Mouse (Mus musculus) ovary, postnatal 36 days (tissue): ENCODE measurements around the gene Usf3.

Source experiments
- DNase-seq: peaks from one replicate; pipeline ENCODE4 v3.0.0; 2022; ENCODE audit warnings: low spot score, mixed read lengths

Gene Usf3

GRCm38 (mm10) chr16:44173966-44174530, 1.0 kb downstream of the Usf3 start:
- DNase-seq, result no peak

DNA sequence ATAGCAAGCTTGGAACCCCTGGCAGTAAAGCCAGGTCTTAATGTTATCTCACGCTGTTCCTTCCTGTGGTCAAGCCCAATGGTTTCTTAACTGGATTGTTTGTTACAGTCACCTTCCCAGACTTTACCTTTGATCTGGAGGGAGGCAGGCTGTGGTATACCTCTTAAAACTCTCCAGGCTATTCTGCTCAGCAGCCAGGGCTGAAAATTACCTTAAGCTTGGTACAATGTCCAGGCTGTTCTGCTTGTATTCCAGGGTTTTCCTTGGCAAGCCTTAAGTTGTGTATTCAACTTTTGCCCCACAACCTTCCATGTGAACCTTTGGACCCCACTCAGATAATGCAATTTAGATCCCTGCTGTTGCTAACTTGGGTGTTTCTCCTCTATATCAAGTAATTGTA, 2.0 kb downstream of the Usf3 start:
- no peak for DNase-seq

DNA sequence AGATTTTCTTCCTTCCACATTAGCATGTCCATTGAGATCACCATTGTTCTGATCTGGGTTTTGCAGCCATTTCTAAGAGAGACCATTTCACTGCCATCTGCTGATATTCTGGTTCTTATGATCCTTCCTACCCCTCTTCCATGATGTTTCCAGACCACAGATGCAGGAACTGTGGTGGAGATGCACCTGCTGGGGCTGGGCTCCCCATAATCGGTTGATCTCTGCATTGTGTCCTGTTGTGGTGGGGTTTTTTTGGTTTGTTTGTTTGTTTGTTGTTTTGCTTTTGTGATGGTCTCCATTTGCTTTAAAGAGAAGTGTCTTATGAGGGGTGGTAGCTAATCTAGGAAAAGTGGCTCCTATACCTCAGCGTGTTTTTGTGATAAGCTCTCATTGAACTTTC, 3.5 kb downstream of the Usf3 start:
- DNase-seq, result no peak

- no peak for DNase-seq
Measured at GRCm38 (mm10) chr16:44178555-44178954, 5.5 kb downstream of the Usf3 start.

GRCm38 (mm10) chr16:44182597-44182996, 9.6 kb downstream of the Usf3 start:
- DNase-seq, result no peak

GRCm38 (mm10) chr16:44184769-44185168, 11.7 kb downstream of the Usf3 start:
- DNase-seq, result no peak

- no peak for DNase-seq
Measured at GRCm38 (mm10) chr16:44187172-44187571, 14.1 kb downstream of the Usf3 start.

GRCm38 (mm10) chr16:44188766-44189165, 15.7 kb downstream of the Usf3 start:
- no peak for DNase-seq

- DNase-seq, result no peak
Measured at GRCm38 (mm10) chr16:44190032-44190431, 17.0 kb downstream of the Usf3 start.

DNA sequence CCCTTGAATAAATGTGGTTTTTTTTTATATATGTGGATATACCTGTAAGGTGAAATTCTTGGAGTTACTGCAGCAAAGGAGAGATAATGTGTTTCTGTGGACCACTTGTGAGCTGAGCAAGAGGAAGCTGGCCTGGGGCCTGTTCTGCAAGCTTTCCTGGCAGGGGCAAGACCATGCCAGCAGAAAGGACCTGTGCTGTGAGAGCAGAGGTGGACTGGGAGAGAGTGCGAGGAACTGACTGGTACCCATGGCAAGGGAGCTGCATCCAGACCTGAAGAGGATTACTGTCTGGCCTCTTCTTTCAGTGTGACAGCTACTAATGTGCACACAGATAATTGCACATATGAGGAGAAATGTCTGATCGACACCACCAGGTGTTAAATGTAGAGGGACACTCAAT, 17.9 kb downstream of the Usf3 start:
- no peak for DNase-seq

GRCm38 (mm10) chr16:44199066-44199703, 26.1 kb downstream of the Usf3 start:
- no peak for DNase-seq

GRCm38 (mm10) chr16:44200146-44200545, 27.1 kb downstream of the Usf3 start:
- DNase-seq, result no peak

DNA sequence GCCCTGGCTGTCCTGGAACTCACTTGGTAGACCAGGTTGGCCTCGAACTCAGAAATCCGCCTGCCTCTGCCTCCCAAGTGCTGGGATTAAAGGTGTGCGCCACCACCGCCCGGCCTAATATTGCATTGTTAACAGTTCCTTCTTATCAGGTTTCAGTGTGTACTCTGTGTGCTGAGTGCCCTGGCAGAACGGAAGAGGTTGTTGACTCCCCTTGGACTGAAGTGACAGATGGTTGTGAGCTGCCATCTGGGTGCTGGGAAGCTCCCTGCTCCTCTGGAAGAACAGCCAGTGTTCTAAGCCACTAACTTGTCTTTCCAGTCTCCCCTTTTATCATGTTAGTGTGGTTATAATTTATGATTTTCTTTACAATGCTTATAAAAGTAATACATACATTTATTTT, 31.3 kb downstream of the Usf3 start:
- DNase-seq, result no peak

DNA sequence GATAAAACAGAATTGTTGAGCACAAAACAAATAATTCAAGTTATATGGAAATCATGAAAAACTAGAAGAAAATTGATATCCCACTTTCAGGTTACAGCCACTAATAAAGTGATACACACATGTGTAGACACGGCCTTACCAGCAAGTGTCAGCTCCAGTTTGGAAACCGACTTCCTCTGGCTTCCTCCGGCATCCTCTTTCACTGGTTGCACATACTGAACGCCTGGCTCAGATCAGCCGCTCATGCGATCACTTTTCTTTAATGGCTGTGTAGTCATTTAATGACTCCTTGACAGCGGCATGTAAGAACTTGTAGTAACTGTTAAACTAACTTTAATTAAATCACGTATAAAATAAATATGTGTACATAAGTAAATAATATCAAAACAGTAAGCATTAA, 32.9 kb downstream of the Usf3 start:
- DNase-seq, result no peak

DNA sequence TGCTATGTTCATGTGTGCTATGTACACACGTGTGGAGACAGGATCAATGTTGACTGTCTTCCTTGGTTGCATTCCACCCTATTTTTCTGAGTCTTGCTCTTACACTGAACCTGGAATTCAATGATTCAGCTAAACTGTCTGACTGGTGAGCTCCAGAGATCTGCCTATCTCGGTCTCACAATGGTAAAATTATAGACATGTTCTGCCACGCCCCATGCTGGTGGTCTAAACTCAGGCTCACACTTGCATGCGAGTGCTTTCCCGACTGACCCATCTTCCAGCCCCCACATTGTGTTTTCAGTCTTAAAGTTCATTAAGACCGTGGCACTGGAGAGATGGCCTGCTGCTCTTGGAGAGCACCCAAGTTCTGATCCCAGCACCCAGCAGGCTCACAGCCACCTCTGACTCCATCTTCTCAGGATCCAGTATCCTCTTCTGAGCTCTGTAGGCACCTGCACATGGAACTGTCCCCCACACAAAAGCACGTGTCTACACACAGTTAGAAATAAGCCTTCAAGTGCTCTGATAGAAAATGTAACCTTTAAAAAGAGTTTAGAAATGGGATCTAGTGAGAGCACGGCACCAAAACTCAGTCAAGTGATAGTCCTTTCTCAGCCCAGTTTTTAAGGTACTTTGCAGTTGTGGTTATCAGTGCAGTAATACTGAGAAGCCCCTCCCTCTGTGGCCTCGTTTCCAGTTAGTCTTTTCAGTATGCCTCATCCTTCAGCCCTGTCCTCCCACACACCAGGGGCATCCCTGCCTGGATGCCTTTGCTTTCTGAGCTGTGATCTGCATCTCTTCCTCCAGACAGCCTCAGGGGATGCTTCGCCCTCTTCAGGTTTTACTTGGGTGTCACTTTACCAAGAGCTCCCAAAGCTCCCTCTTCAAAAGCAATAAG, 37.4 kb downstream of the Usf3 start:
- no peak for DNase-seq

DNA sequence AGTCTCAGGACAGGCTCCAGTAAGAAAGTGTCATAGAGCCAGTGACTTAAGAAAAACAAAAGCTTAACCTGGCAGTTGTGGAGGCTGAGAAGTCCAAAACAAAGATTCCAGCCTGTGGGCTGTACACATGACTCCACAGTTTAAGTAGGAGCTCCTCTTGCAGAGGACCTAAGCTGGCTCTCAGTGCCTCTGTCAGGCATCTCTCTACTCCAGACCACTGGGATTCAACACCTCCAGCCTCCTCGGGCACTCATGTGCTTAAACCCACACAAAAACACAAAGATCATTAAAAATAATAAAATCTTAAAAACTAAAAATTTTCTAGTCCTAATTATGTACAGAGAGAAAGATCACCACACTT, 38.0 kb downstream of the Usf3 start:
- DNase-seq, result no peak

DNA sequence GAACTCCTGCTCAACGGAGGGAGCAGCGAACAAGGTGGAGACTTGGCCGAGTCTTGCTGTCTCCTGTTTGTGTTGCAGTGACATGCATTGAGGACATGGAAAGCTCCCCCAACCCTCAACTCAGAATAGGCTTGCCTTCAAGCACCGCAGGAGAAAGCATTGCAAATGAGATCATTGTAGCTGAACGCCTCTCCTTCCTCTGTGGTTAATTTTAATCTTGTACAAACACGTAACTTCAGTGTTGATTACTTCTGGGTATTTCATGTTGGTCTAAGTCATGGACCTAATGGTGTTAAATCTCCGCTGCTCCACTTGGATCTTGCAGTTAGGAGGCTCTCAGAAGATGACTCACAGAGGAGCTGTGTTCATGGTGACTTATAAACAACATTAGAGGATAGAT, 39.7 kb downstream of the Usf3 start:
- DNase-seq, result no peak

DNA sequence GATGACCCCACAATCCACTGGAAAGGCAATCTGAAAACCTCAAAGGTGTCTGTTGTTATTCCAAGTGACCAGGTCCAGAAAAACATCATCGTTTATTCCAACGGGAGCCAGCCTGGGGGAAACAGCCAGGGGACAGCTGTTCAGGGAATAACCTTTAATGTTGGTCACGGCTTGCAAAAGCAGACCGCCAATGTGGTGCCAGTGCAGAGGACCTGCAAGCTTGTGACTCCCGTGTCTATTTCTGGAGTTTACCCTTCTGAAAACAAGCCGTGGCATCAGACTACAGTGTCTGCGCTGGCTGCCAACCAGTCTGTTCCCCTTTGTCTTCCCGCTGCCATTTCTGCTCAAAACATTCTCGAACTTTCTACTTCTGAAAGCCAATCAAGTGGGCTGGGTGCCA, 42.5 kb downstream of the Usf3 start:
- no peak for DNase-seq

DNA sequence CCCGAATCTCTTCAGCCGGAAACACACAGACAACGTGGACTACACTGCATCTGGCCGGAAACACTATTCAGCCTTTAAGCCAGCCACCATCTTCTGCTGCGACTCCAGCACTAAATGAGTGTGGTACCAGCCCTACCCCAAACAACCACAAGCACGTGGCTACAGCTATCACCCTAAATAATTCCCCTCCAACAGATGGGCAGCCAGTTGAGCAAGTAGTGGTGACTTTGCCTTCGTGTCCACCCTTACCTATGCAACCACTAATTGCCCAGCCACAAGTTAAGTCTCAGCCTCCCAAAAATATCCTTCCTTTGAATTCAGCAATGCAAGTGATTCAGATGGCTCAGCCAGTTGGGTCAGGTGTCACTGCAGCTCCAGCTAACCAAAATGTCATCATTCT, 43.4 kb downstream of the Usf3 start:
- DNase-seq, result no peak

GRCm38 (mm10) chr16:44221463-44221862, 48.4 kb downstream of the Usf3 start:
- DNase-seq, result no peak

- DNase-seq, result no peak
Measured at GRCm38 (mm10) chr16:44226706-44227291, 53.8 kb downstream of the Usf3 start.

GRCm38 (mm10) chr16:44233019-44233418, 60.0 kb downstream of the Usf3 start:
- no peak for DNase-seq

- no peak for DNase-seq
Measured at GRCm38 (mm10) chr16:44237836-44238235, 64.8 kb downstream of the Usf3 start.
